Mouse (Mus musculus): ENCODE results near the gene March2. TPM values are rescaled to one million over a fixed set of nuclear protein-coding genes. Genes with fewer than 3 reads are reported as not detected.

March2 gene
- polyA plus RNA-seq, 1 experiment from 2014 or later: 40.1 TPM

- no peaks in the 10 kb centered on the region for H3K36me3 ChIP-seq (ENCODE audit: control insufficient read depth, insufficient read depth, low read length)
- no peak for ATAC-seq (replicated peaks; ENCODE audit: low FRiP score)
- WGBS: 91% methylated on average over 9 of the region's 9 CpGs
Measured at GRCm38 (mm10) chr17:33703091-33703490, 15.4 kb downstream of the March2 start.

GRCm38 (mm10) chr17:33702178-33702577 lies 16.3 kb downstream of the March2 start:
- DNase-seq (ENCODE audit: low spot score) (no peak), ATAC-seq (replicated peaks; ENCODE audit: low FRiP score) (no peak)
- WGBS: 68% methylated on average over 1 of the region's 1 CpGs
- Histone ChIP-seq H3K27ac (ENCODE audit: low read depth, low read length) (no peak overlapping the region), H3K9me3 (ENCODE audit: control insufficient read depth, low read length) (no peaks in the 10 kb centered on the region), H3K9ac (ENCODE audit: low read length) (no peak overlapping the region), H3K4me1 (replicated peaks; ENCODE audit: control insufficient read depth, insufficient read depth, low read length) (no peaks in the 10 kb centered on the region), H3K27me3 (ENCODE audit: control insufficient read depth, insufficient read depth, low read length) (no peaks in the 10 kb centered on the region), H3K4me2 (ENCODE audit: low read depth, low read length, severe bottlenecking) (no peak overlapping the region), H3K36me3 (ENCODE audit: control insufficient read depth, insufficient read depth, low read length) (no peaks in the 10 kb centered on the region), H3K4me3 (ENCODE audit: low read depth, low read length) (no peak overlapping the region)

More at GRCm38 (mm10) chr17:33703091-33703490, 15.4 kb downstream of the March2 start:
- Histone ChIP-seq H3K9me3 (ENCODE audit: control insufficient read depth, low read length) (no peaks in the 10 kb centered on the region), H3K27ac (ENCODE audit: low read depth, low read length) (no peak overlapping the region), H3K27me3 (ENCODE audit: control insufficient read depth, insufficient read depth, low read length) (no peaks in the 10 kb centered on the region), H3K4me1 (replicated peaks; ENCODE audit: control insufficient read depth, insufficient read depth, low read length) (no peaks in the 10 kb centered on the region), H3K4me3 (ENCODE audit: low read depth, low read length) (no peak overlapping the region), H3K9ac (ENCODE audit: low read length) (no peak overlapping the region), H3K4me2 (ENCODE audit: low read depth, low read length, severe bottlenecking) (no peak overlapping the region)
- DNase-seq (ENCODE audit: low spot score): no peak

GRCm38 (mm10) chr17:33695471-33695870 lies 23.0 kb downstream of the March2 start:
- WGBS: 86% methylated on average over 1 of the region's 1 CpGs
- ATAC-seq (replicated peaks; ENCODE audit: low FRiP score): no peak
- H3K9ac ChIP-seq (ENCODE audit: low read length): no peak overlapping the region

GRCm38 (mm10) chr17:33686760-33687159 lies 31.7 kb downstream of the March2 start, which contains the start of gene Hnrnpm:
Hnrnpm (minus strand) TSS chr17:33686860.
- Histone ChIP-seq H3K27me3 (ENCODE audit: control insufficient read depth, insufficient read depth, low read length) (no peaks in the 10 kb centered on the region), H3K36me3 (ENCODE audit: control insufficient read depth, insufficient read depth, low read length) (no peaks in the 10 kb centered on the region), H3K27ac (ENCODE audit: low read depth, low read length) (no peak within 1 kb of the TSS), H3K4me2 (ENCODE audit: low read depth, low read length, severe bottlenecking) (peak within 1 kb of the TSS; percentile 96; the same call in 1 of the 2 replicates), H3K4me3 (ENCODE audit: low read depth, low read length) (peak within 1 kb of the TSS; percentile 64; the same call in 1 of the 2 replicates), H3K4me1 (replicated peaks; ENCODE audit: control insufficient read depth, insufficient read depth, low read length) (peaks cover 10% of the 10 kb centered on the region), H3K9ac (ENCODE audit: low read length) (peak within 1 kb of the TSS; percentile 35; the same call in 1 of the 2 replicates), H3K9me3 (ENCODE audit: control insufficient read depth, low read length) (no peaks in the 10 kb centered on the region)
- DNase-seq (ENCODE audit: low spot score) (no peak), ATAC-seq (replicated peaks; ENCODE audit: low FRiP score) (no peak)
- WGBS: 100% methylated on average over 1 of the region's 1 CpGs

More at GRCm38 (mm10) chr17:33695471-33695870, 23.0 kb downstream of the March2 start:
- no peak overlapping the region for H3K4me3 ChIP-seq (ENCODE audit: low read depth, low read length)
- no peak for DNase-seq (ENCODE audit: low spot score)
- H3K4me2 ChIP-seq (ENCODE audit: low read depth, low read length, severe bottlenecking): no peak overlapping the region
- H3K36me3 ChIP-seq (ENCODE audit: control insufficient read depth, insufficient read depth, low read length): no peaks in the 10 kb centered on the region; the same call in 1 of the 2 replicates
- H3K27ac ChIP-seq (ENCODE audit: low read depth, low read length): no peak overlapping the region
- no peaks in the 10 kb centered on the region for H3K9me3 ChIP-seq (ENCODE audit: control insufficient read depth, low read length)
- no peaks in the 10 kb centered on the region for H3K4me1 ChIP-seq (replicated peaks; ENCODE audit: control insufficient read depth, insufficient read depth, low read length)
- no peaks in the 10 kb centered on the region for H3K27me3 ChIP-seq (ENCODE audit: control insufficient read depth, insufficient read depth, low read length)

- peak overlapping the region; percentile 96 for H3K4me2 ChIP-seq (ENCODE audit: low read depth, low read length, severe bottlenecking)
- WGBS: under 1% methylated on average over 42 of the region's 42 CpGs
- H3K4me1 ChIP-seq (replicated peaks; ENCODE audit: control insufficient read depth, insufficient read depth, low read length): peaks cover 10% of the 10 kb centered on the region
- DNase-seq (ENCODE audit: low spot score): peak; percentile 99
- peak overlapping the region; percentile 78 for H3K27ac ChIP-seq (ENCODE audit: low read depth, low read length)
- H3K4me3 ChIP-seq (ENCODE audit: low read depth, low read length): peak overlapping the region; percentile 64
- no peaks in the 10 kb centered on the region for H3K27me3 ChIP-seq (ENCODE audit: control insufficient read depth, insufficient read depth, low read length)
- H3K36me3 ChIP-seq (ENCODE audit: control insufficient read depth, insufficient read depth, low read length): no peaks in the 10 kb centered on the region
- ATAC-seq (replicated peaks; ENCODE audit: low FRiP score): peak; percentile 98
- H3K9ac ChIP-seq (ENCODE audit: low read length): peak overlapping the region; percentile 99
- H3K9me3 ChIP-seq (ENCODE audit: control insufficient read depth, low read length): no peaks in the 10 kb centered on the region
Measured at GRCm38 (mm10) chr17:33685249-33685653, 33.2 kb downstream of the March2 start.

- H3K36me3 ChIP-seq (ENCODE audit: control insufficient read depth, insufficient read depth, low read length): no peaks in the 10 kb centered on the region
- no peaks in the 10 kb centered on the region for H3K27me3 ChIP-seq (ENCODE audit: control insufficient read depth, insufficient read depth, low read length)
- WGBS: under 1% methylated on average over 44 of the region's 44 CpGs
- DNase-seq (ENCODE audit: low spot score) (peak; percentile 78), ATAC-seq (replicated peaks; ENCODE audit: low FRiP score) (peak; percentile 83)
- H3K9ac ChIP-seq (ENCODE audit: low read length): peak overlapping the region; percentile 99
- H3K9me3 ChIP-seq (ENCODE audit: control insufficient read depth, low read length): no peaks in the 10 kb centered on the region
- peak overlapping the region; percentile 78 for H3K27ac ChIP-seq (ENCODE audit: low read depth, low read length)
- H3K4me1 ChIP-seq (replicated peaks; ENCODE audit: control insufficient read depth, insufficient read depth, low read length): peaks cover 10% of the 10 kb centered on the region
- peak overlapping the region; percentile 64 for H3K4me3 ChIP-seq (ENCODE audit: low read depth, low read length)
- peak overlapping the region; percentile 96 for H3K4me2 ChIP-seq (ENCODE audit: low read depth, low read length, severe bottlenecking)
Measured at GRCm38 (mm10) chr17:33684671-33685231, 33.7 kb downstream of the March2 start.

GRCm38 (mm10) chr17:33681767-33682166 lies 36.7 kb downstream of the March2 start:
- no peak overlapping the region for H3K4me3 ChIP-seq (ENCODE audit: low read depth, low read length)
- H3K4me2 ChIP-seq (ENCODE audit: low read depth, low read length, severe bottlenecking): peak overlapping the region; percentile 21; the same call in 1 of the 2 replicates
- H3K9me3 ChIP-seq (ENCODE audit: control insufficient read depth, low read length): no peaks in the 10 kb centered on the region
- ATAC-seq (replicated peaks; ENCODE audit: low FRiP score): no peak
- no peak overlapping the region for H3K27ac ChIP-seq (ENCODE audit: low read depth, low read length)
- H3K36me3 ChIP-seq (ENCODE audit: control insufficient read depth, insufficient read depth, low read length): no peaks in the 10 kb centered on the region; the same call in 1 of the 2 replicates
- no peaks in the 10 kb centered on the region for H3K27me3 ChIP-seq (ENCODE audit: control insufficient read depth, insufficient read depth, low read length)
- no peak for DNase-seq (ENCODE audit: low spot score)
- no peak overlapping the region for H3K9ac ChIP-seq (ENCODE audit: low read length)
- H3K4me1 ChIP-seq (replicated peaks; ENCODE audit: control insufficient read depth, insufficient read depth, low read length): peaks cover 10% of the 10 kb centered on the region

GRCm38 (mm10) chr17:33678771-33679170 lies 39.7 kb downstream of the March2 start:
- DNase-seq (ENCODE audit: low spot score): no peak
- peaks cover 3% of the 10 kb centered on the region; the same call in 1 of the 2 replicates for H3K36me3 ChIP-seq (ENCODE audit: control insufficient read depth, insufficient read depth, low read length)
- no peak overlapping the region for H3K9ac ChIP-seq (ENCODE audit: low read length)
- H3K4me2 ChIP-seq (ENCODE audit: low read depth, low read length, severe bottlenecking): no peak overlapping the region
- H3K4me3 ChIP-seq (ENCODE audit: low read depth, low read length): no peak overlapping the region
- H3K27me3 ChIP-seq (ENCODE audit: control insufficient read depth, insufficient read depth, low read length): no peaks in the 10 kb centered on the region
- peaks cover 8% of the 10 kb centered on the region for H3K4me1 ChIP-seq (replicated peaks; ENCODE audit: control insufficient read depth, insufficient read depth, low read length)
- no peak for ATAC-seq (replicated peaks; ENCODE audit: low FRiP score)
- H3K27ac ChIP-seq (ENCODE audit: low read depth, low read length): no peak overlapping the region
- no peaks in the 10 kb centered on the region for H3K9me3 ChIP-seq (ENCODE audit: control insufficient read depth, low read length)

- 94% methylated on average over 2 of the region's 2 CpGs for WGBS
- DNase-seq (ENCODE audit: low spot score): no peak
- Histone ChIP-seq H3K4me3 (ENCODE audit: low read depth, low read length) (no peak overlapping the region), H3K9ac (ENCODE audit: low read length) (no peak overlapping the region), H3K4me2 (ENCODE audit: low read depth, low read length, severe bottlenecking) (no peak overlapping the region), H3K4me1 (replicated peaks; ENCODE audit: control insufficient read depth, insufficient read depth, low read length) (no peaks in the 10 kb centered on the region), H3K36me3 (ENCODE audit: control insufficient read depth, insufficient read depth, low read length) (peaks cover 3% of the 10 kb centered on the region; the same call in 1 of the 2 replicates), H3K27ac (ENCODE audit: low read depth, low read length) (no peak overlapping the region), H3K9me3 (ENCODE audit: control insufficient read depth, low read length) (no peaks in the 10 kb centered on the region), H3K27me3 (ENCODE audit: control insufficient read depth, insufficient read depth, low read length) (no peaks in the 10 kb centered on the region)
- no peak for ATAC-seq (replicated peaks; ENCODE audit: low FRiP score)
Measured at GRCm38 (mm10) chr17:33676086-33676485, 42.4 kb downstream of the March2 start.
